Mouse (Mus musculus) frontal cortex, postnatal 10 days (tissue): ENCODE results near the gene Anks6.

Source experiments
- DNase-seq, 2 experiments: peaks; one replicate each; pipeline ENCODE4 v3.0.0; 2022; ENCODE audit warnings: low spot score in 2 of 2, mixed read lengths in 1 of 2

Gene Anks6

GRCm38 (mm10) chr4:47046974-47047373, 10.3 kb downstream of the Anks6 start:
- DNase-seq, result peak in 1 of 2 experiments; percentile 4

GRCm38 (mm10) chr4:47043866-47044265, 13.4 kb downstream of the Anks6 start:
- DNase-seq, result no peak

- DNase-seq, result no peak
These were observed 17.6 kb downstream of the Anks6 start for GRCm38 (mm10) chr4:47039586-47039985.

- DNase-seq, result peak in 1 of 2 experiments; percentile 72
These were observed 19.9 kb downstream of the Anks6 start for GRCm38 (mm10) chr4:47037321-47037657.

- DNase-seq, result no peak
These were observed 20.5 kb downstream of the Anks6 start for GRCm38 (mm10) chr4:47036486-47037320.

GRCm38 (mm10) chr4:47035536-47035935, 21.7 kb downstream of the Anks6 start:
- no peak for DNase-seq

GRCm38 (mm10) chr4:47032171-47032570, 25.1 kb downstream of the Anks6 start:
- no peak for DNase-seq

- DNase-seq, result no peak
These were observed 28.4 kb downstream of the Anks6 start for GRCm38 (mm10) chr4:47028791-47029190.

- no peak for DNase-seq
These were observed 33.3 kb downstream of the Anks6 start for GRCm38 (mm10) chr4:47023949-47024348.

GRCm38 (mm10) chr4:47022804-47023603, 34.2 kb downstream of the Anks6 start:
- no peak for DNase-seq

GRCm38 (mm10) chr4:47020563-47020962, 36.7 kb downstream of the Anks6 start:
- peak in 1 of 2 experiments; percentile 41 for DNase-seq

- DNase-seq, result no peak
These were observed 42.1 kb downstream of the Anks6 start for GRCm38 (mm10) chr4:47015156-47015555.

- DNase-seq, result peak in 1 of 2 experiments; percentile 37
These were observed 44.8 kb downstream of the Anks6 start for GRCm38 (mm10) chr4:47012476-47012875.

GRCm38 (mm10) chr4:47010400-47011231, 46.6 kb downstream of the Anks6 start:
- DNase-seq, result peak; percentile 61 to 62

GRCm38 (mm10) chr4:47000626-47001395, 56.4 kb downstream of the Anks6 start:
- DNase-seq, result no peak

GRCm38 (mm10) chr4:46997969-46998368, 59.3 kb downstream of the Anks6 start:
- DNase-seq, result no peak

- DNase-seq, result no peak
These were observed 64.3 kb downstream of the Anks6 start for GRCm38 (mm10) chr4:46992827-46993473.

- DNase-seq, result no peak
These were observed 65.3 kb downstream of the Anks6 start for GRCm38 (mm10) chr4:46991959-46992316.

- DNase-seq, result peak; percentile 73 to 78
These were observed 65.9 kb downstream of the Anks6 start, which contains the start of gene Gabbr2 for GRCm38 (mm10) chr4:46991016-46991958. Gabbr2 (minus strand) TSS chr4:46991873.
